Mouse (Mus musculus) left cerebral cortex, postnatal 36 days (tissue): ENCODE results near the gene Hist1h3h. TPM values are rescaled to one million over a fixed set of nuclear protein-coding genes. Genes with fewer than 3 reads are reported as not detected.
"Not testable (repeated sequence)": the region's sequence is repeated elsewhere in the genome, so short reads cannot be mapped to it uniquely, and the experiment has no call there.

Experiments used
- DNase-seq, 2 experiments: peaks; one replicate each; pipeline ENCODE4 v3.0.0; 2021 to 2022; ENCODE audit warnings: low spot score in 2 of 2, mixed read lengths in 1 of 2
- intact Hi-C: fragments of 180-260 bp; cut with DNase I; formaldehyde crosslinking; loops from one replicate; pipeline ENCODE4 v1.15.1; 2025
- total RNA-seq, 2 experiments: library from RNA; stranded (reverse); gene quantifications; 2 replicates each; pipeline ENCODE4 v1.2.3; 2021

Gene Hist1h3h
- total RNA-seq: 10 to 100 TPM; 73.2 to 76.4 TPM

GRCm38 (mm10) chr13:21717397-21718357 lies at the start of gene Hist1h3h:
Hist1h3h (plus strand) TSS chr13:21717659.
- intact Hi-C loops: loop anchor here (5.0 to 10.0 kb wide), 5 partner anchors 35 to 1817 kb away; partner anchors contain the start of genes Hist1h2af, Hist1h2ag, Hist1h2ak and Hist1h2bj

GRCm38 (mm10) chr13:21677305-21677704 lies 40.2 kb upstream of the Hist1h3h start, which contains the start of gene Olfr1360:
Olfr1360 (minus strand) TSS chr13:21677405.
- intact Hi-C loops: no loop called here
- no peak for DNase-seq

More at GRCm38 (mm10) chr13:21717397-21718357, at the start of gene Hist1h3h:
- peak; percentile 90 for DNase-seq

- intact Hi-C loops: no loop called here
- no peak for DNase-seq
Observed at GRCm38 (mm10) chr13:21697811-21698210, 19.6 kb upstream of the Hist1h3h start, which contains the start of gene Olfr1359. Olfr1359 (plus strand) TSS chr13:21698111.

- DNase-seq: no peak
- intact Hi-C loops: no loop called here
Observed at GRCm38 (mm10) chr13:21706669-21707068, 10.8 kb upstream of the Hist1h3h start.

GRCm38 (mm10) chr13:21710031-21710711 lies 7.3 kb upstream of the Hist1h3h start:
- DNase-seq: peak; percentile 86 to 88

GRCm38 (mm10) chr13:21710821-21711525 lies 6.5 kb upstream of the Hist1h3h start:
- intact Hi-C loops: loop anchor here (2.0 to 10.0 kb wide), 4 partner anchors 316 to 1824 kb away; partner anchors contain the start of genes Hist1h2af, Hist1h3g and Hist1h4h

More at GRCm38 (mm10) chr13:21710031-21710711, 7.3 kb upstream of the Hist1h3h start:
- intact Hi-C loops: loop anchor here (2.0 to 10.0 kb wide), 4 partner anchors 317 to 1825 kb away; partner anchors contain the start of genes Hist1h2af, Hist1h3g and Hist1h4h

GRCm38 (mm10) chr13:21711698-21712097 lies 5.8 kb upstream of the Hist1h3h start:
- intact Hi-C loops: loop anchor here (2.0 to 10.0 kb wide), 4 partner anchors 315 to 1823 kb away; partner anchors contain the start of genes Hist1h2af, Hist1h3g and Hist1h4h

More at GRCm38 (mm10) chr13:21710821-21711525, 6.5 kb upstream of the Hist1h3h start:
- DNase-seq: peak; percentile 71 to 82

GRCm38 (mm10) chr13:21714725-21715124 lies 2.7 kb upstream of the Hist1h3h start:
- peak; percentile 44 to 59 for DNase-seq
- intact Hi-C loops: loop anchor here (2.0 to 10.0 kb wide), 6 partner anchors 18 to 1820 kb away; partner anchors contain the start of genes Hist1h2af, Hist1h2ag, Hist1h2ak and Hist1h2bj

More at GRCm38 (mm10) chr13:21711698-21712097, 5.8 kb upstream of the Hist1h3h start:
- DNase-seq: no peak

- DNase-seq: peak in 1 of 2 experiments; percentile 12
- intact Hi-C loops: loop anchor here (2.0 to 10.0 kb wide), 6 partner anchors 18 to 1820 kb away; partner anchors contain the start of genes Hist1h2af, Hist1h2ag, Hist1h2ak and Hist1h2bj
Observed at GRCm38 (mm10) chr13:21715131-21715863, 2.2 kb upstream of the Hist1h3h start.

GRCm38 (mm10) chr13:21715864-21716539 lies 1.5 kb upstream of the Hist1h3h start, which contains the start of the genes Hist1h2bl and Hist1h2ai:
Hist1h2bl (minus strand) TSS chr13:21716143.
Hist1h2ai (plus strand) TSS chr13:21716422.
- DNase-seq: peak; percentile 83 to 86
- intact Hi-C loops: loop anchor here (2.0 to 10.0 kb wide), 6 partner anchors 17 to 1819 kb away; partner anchors contain the start of genes Hist1h2af, Hist1h2ag, Hist1h2ak and Hist1h2bj

- intact Hi-C loops: loop anchor here (5.0 to 10.0 kb wide), 5 partner anchors 36 to 1818 kb away; partner anchors contain the start of genes Hist1h2af, Hist1h2ag, Hist1h2ak and Hist1h2bj
- DNase-seq: peak in 1 of 2 experiments; percentile 29
Observed at GRCm38 (mm10) chr13:21716540-21717391, 693 bp upstream of the Hist1h3h start.

GRCm38 (mm10) chr13:21718381-21719080 lies 1.1 kb downstream of the Hist1h3h start:
- intact Hi-C loops: loop anchor here (5.0 to 10.0 kb wide), 5 partner anchors 34 to 1816 kb away; partner anchors contain the start of genes Hist1h2af, Hist1h2ag, Hist1h2ak and Hist1h2bj
- no peak for DNase-seq

GRCm38 (mm10) chr13:21721107-21721756 lies 3.8 kb downstream of the Hist1h3h start:
- not testable (repeated sequence) for DNase-seq
- intact Hi-C loops: loop anchor here (10.0 kb wide), 1 partner anchor 1964 kb away; the partner anchor contains the start of genes Hist1h2ac and Hist1h2bc

GRCm38 (mm10) chr13:21721757-21722372 lies 4.4 kb downstream of the Hist1h3h start, which contains the start of gene Hist1h2bm:
Hist1h2bm (plus strand) TSS chr13:21722044.
- peak; percentile 60 to 64 for DNase-seq
- intact Hi-C loops: loop anchor here (10.0 kb wide), 1 partner anchor 1963 kb away; the partner anchor contains the start of genes Hist1h2ac and Hist1h2bc
